Mouse (Mus musculus): ENCODE measurements at regions not wholly inside any gene's neighbourhood (a gene's known extent, or its start where the extent isn't known, plus 50 kb on each side); places are given as distances from the start of the nearest gene placed in this dataset.

DNA sequence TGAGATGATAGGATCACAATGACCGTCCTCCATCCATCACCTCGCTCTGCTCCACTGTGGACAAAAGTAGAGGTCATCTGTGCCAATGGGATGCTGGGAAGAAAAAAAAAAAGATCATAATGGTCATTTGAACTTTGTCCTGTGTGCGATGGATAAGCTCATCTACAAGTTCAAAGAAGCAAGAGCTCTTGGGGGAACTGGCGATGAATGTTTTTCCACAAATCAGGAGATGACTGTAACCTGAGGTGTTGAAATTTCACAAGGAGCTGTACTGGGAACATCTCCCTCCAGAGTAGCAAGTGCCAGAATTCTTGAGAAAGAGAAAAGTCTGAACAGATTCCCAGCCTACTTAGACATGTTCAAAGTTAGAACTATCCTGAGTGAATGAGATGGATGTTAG is 287.0 kb downstream of the Tns3 start:
- in situ Hi-C loops (cut with MboI, MseI): no loop called here

DNA sequence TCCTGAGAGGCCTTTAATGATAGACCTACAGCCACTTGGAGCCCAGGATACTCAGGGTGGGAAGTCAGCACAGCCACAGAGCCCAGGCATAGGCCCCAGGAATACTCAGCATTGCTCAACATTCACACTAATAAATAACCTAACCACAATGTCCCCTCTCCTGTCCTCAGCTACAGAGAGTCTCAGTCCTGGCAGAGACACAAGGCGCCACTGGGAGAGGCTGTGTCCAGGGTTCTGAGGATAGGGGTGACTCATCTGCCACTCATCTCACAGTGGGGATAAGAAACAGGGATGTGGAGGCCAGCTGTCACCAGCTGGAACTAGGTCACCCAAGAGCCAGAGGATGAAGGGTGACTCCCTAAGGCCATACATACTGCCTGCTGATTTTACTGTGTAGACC is 298.8 kb downstream of the Tns3 start:
- in situ Hi-C loops (cut with MboI, MseI): loop anchor here in 1 of 2 experiments (10.0 kb wide), 1 partner anchor 571 kb away; no protein-coding TSS in a partner anchor

DNA sequence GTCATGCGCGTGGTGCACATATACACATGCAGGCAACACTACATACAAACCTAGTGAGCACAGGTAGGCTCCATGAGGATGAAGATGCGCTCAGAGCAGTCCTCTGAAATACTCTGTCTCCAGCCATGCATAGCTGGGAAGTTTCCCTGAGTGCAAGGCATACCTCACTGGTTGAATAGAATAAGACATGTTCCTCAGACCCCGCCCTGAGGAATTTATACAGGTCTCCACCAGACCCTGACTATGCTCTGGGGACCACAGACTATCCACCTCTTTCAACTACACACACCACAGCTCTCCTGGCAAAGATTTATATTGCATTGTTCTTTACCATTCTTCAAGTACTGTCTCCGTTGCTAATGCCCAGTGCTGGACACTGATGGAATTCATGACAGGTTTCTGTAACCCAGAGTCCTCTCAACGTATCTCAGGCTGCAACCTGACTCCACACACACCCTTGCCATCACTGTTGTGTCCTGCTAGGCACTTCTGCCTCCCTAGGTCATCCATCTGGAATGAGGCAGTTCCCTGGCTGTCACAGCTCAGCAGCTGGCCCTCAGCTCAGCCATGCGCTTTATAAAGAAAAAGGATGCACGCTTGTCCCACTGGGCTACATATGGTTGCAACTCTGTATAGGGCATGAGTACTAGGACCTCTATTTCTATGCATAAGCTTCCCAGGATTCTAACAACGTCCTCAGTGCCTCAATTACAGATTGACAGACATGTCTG is 299.5 kb downstream of the Tns3 start:
- in situ Hi-C loops (cut with MboI, MseI): loop anchor here in 1 of 2 experiments (10.0 kb wide), 1 partner anchor 570 kb away; no protein-coding TSS in a partner anchor

DNA sequence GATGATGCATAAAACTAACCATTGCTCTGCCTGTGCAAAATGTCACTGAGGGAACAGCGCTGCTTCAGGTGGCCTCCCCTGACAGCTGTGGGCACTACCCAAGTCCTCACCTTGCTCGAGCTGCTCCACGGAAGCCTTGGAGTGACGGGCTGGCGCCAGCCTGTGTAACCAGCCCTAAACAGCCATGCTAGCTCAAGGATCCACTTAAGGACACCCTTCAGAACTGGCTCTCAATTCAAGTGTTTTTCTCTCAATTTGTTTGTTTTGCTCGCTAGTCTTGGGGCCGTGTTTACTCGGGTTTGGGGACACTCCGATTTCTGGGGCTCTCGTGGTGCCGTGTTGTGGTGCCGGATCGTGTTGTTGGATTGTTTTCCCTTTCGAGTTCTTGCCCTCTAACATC is 319.4 kb downstream of the Tns3 start:
- in situ Hi-C loops (cut with MboI, MseI): no loop called here

DNA sequence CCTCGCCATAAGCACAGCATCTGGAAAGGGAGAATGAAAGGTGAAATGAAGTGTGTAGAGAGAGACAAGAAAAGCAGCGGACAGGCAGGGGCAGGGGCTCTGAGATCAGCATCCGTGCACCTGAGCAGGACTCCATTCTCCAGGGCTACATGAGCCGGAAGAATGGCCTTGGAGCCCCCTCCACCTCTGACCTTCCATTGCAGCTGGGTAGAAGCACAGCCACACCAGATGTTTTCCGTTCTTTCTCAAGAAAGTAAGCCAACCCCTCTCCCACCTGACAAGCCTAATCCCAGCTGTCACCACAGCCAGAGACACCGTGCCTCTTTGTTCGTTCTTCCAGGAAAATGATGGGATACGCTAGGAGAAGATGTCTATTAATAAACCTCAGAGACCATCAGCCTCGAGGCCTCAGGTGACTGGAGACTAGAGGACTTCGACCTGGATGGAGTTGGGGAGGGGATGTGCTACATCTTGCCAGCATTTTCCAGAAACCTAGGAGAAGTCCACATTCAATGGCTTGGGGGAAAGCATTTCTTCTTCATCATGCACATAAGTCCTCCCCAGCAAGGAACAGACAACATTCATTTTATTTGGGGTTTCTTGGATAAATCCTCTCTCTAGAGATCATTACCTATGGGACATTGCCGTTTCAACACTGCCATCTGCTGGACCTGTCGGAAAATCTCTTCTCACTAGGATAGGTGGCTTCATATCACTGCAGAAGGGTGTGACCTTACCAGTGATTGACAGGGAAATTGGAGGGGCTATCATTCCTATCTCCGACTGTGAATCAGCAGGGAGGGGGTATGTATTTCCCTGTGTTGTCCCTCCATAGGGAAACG is 361.8 kb downstream of the Tns3 start:
- in situ Hi-C loops (cut with MboI, MseI): loop anchor here (10.0 kb wide), 3 partner anchors 1098 to 1752 kb away; no protein-coding TSS in a partner anchor

DNA sequence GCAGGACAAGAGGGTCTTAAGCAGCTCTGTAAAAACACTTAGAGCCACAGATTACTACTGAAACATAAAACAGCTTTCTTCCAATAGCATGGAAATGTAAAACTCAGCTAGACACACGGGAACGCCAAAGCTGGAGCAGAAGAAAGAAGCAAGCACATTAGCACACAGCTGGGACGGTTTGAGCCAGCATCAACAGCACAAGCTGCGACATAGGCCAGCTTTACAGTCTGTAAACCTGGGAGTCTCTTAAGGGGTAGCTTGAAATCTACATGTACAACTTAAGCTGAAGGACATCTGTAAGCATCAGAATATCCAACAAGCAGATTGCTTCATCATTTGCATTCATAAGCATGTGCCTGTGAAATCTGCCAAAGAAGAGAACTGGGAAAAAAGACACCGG is 366.9 kb downstream of the Tns3 start:
- in situ Hi-C loops (cut with MboI, MseI): loop anchor here in 1 of 2 experiments (5.0 kb wide), 1 partner anchor 90 kb away; no protein-coding TSS in a partner anchor

DNA sequence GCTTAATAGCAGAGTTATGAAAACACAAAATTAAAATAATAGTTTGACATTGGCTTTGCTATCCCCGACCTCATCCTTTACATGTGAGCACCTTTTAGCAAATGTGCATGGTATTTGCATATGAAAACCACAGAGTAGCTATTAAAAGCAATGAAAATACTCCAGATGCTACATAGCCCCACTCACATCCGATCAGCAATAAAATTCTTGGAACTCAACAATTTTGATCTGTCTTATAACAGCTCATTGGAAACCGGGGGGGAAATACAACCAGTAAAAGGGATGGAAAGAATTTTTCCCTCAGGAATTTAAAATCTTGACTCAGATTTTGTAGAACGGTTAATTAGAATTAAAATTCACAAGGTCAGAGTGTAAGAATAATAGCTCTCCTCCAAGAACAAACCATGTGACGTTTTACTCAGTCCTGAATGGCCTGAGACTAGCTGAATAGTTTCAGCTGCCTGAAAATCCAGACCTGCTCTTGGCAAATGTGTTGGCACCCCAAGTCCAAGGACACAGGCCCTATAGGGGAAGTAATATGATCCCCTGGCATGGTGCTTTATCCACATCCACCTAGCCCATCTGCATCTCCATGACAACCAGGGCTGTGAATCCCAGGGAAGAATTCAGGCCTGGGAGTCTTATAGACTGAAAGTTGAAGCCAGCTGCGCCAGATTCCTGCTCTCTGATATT is 370.9 kb downstream of the Tns3 start:
- in situ Hi-C loops (cut with MboI, MseI): no loop called here

DNA sequence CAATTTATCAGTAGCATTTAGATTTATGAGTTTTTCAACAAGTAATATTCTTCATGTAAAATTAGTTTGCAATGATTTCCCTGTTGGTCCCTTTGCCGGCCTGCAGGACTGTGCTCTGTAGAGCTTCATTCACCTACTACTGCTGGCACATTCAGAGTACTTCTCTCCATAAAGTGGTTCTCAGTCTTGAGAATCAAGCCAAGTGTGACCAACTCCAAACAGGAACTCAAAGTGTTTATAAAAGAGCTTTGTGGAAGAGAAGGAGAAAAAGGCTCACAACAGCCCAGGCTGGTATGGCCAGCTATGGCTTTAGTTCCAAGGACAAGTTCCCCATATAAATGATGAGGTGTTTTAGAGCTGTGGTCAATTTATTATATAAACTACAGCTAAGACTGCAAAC is 379.1 kb downstream of the Tns3 start:
- in situ Hi-C loops (cut with MboI, MseI): no loop called here

DNA sequence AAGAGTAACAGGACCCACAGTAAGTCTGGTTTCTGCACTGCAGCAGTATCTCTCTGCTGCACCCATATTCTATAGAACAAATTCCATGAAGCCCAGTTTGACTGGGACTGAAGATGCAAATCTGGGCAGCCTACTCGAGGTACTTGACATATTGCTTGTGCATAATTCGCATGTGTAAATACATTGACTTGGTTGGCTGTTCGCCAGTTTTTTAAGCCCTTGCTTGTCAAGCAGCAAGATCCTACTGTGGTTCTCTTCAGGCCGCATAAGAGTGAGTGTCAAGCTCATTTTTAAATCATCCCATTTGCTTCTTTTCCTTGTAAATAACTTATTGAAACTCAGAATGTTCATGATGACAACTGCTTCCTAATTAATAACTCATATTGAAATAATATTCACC is 389.1 kb downstream of the Tns3 start:
- in situ Hi-C loops (cut with MboI, MseI): no loop called here

DNA sequence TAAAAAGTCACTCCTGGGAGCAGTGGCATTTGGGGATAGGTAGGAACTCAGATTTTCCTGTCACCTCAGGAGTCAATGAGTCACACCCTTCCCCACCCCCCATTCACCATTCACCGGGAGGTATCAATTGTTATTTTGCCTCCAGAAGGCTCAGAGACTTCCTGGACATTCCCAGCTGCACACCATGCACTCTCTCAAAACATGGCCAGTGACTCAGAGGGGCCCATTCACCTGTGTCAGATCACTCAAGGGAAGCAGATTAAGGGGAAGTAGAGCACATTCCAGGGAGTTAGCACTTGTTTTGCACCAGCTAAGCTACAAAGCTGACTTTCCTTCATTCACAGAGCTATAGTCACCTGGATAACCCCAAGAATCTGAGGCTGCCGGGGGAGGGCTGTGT is 395.2 kb downstream of the Tns3 start:
- in situ Hi-C loops (cut with MboI, MseI): no loop called here

DNA sequence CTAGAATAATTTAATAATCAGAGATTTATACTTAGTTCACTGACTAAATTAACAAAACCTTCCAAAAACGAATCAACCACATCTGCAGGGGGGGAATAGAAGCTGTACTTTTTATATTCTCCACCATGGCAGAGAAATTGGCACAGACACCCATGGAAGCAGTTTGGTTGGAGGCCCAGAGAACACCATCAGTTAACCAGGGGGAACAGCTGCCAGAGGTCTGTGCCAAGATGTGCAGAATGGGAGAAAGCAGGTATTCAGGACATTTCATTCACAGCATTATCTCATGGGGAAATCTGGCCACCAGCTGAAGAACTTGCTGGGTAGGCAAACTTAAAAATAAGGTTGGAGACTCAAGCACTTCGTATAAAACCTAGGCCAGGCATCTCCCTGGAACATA is 410.3 kb downstream of the Tns3 start:
- in situ Hi-C loops (cut with MboI, MseI): no loop called here

DNA sequence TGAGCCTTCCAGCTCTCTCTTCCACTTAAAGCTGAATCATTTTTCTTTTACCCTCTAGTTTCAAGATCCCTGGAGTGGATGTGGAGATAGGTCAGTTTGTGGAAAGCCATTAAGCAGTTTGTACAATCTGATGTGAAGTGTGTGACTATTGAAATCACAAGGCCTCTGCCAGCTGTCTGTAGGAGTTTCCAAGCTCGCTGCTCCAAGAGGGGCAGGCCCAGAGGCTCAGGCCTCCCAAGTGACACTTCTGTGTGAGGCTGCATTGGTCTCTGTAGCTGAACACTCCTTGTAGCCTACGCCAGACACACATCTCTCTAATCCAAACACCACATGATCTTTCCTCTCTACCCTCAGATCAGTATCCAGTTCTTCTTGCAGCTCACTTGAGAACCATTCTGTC is 413.0 kb downstream of the Tns3 start:
- in situ Hi-C loops (cut with MboI, MseI): no loop called here

DNA sequence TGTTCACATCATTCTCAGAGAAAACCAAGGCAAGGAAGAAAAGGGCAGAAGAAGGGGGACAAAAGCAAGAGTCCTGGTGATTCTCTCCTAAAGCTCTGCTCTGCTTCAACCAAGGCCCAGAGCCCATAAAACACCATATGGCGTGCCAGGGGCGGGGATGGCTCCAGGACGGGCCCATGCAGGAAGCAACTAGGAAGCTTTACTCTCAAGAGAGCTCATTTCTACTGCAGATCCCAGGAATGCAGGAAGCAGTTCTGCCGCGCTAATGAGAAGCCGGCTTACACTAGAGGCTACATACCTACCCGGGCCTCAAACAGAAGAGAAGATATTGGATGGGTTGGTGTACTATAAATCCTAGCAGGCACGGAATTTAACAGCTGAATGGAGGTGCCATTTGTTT is 414.9 kb downstream of the Tns3 start:
- in situ Hi-C loops (cut with MboI, MseI): loop anchor here in 1 of 2 experiments (25.0 kb wide), 1 partner anchor 1037 kb away; the partner anchor contains the start of gene Igfbp3

DNA sequence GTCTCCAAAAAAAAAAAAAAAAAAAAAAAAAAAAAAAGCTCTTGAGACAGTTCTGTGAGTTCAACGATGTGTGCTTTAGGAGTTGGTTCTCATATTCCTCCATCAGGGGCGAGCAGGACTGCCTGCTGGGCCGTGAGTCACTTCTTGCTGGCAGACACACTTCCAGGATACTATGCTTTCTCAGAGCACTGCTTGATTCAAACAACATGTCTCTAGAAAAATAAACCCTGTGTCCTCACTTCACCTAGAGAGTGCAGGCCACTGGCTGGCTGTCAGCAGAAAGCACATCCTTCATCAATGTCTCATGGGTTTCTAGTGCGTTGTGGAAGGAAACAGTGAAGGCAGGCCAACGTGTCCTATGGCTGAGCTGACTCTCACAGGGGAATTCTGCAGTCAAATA is 416.8 kb downstream of the Tns3 start:
- in situ Hi-C loops (cut with MboI, MseI): loop anchor here in 1 of 2 experiments (25.0 kb wide), 1 partner anchor 1035 kb away; the partner anchor contains the start of gene Igfbp3

DNA sequence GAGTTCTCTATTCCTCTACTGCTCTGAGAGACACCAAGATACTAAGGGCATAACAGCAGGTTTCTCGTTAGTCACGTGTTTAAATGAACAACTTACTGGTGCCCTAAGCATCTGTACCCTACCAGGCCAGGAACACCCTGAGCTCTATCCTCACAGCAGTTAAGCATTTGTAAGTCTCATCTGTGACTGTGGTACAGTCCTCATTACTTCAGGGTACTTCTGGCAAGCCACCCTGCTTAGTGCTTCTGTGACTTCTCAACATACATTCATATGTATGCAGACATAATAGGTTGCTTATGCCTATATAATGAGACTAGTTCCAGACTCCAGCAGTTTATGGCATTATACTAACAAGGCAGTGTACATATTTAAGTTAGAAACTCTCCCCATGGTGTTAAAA is 417.3 kb downstream of the Tns3 start:
- in situ Hi-C loops (cut with MboI, MseI): loop anchor here in 1 of 2 experiments (25.0 kb wide), 1 partner anchor 1035 kb away; the partner anchor contains the start of gene Igfbp3

DNA sequence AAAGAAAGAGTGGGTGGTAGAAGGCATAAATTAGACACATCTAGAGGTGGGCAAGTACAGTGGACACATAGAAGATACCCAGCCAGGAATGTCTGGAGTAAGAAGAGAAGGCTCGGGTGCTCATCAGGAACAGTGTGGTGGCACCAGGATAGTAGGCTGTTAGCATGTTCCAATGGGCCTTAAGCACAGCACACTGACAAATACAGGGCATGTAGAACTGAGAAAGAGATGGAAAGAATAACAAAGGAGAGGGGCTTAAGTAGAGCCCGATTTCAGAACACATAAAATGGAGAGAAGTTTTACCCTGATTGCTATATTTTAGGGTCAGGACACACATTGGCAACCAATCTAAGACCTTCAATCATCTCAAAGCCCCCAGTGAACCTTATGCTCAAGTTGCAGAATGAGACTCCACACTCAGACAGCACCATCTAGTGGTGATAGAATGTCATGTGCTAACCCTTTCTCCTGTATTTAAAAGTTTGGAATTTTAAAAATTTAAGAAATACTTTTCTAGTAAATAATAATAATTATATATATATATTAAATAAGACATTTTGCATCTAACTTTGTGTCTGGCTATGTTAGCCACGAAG is 418.8 kb downstream of the Tns3 start:
- in situ Hi-C loops (cut with MboI, MseI): loop anchor here in 1 of 2 experiments (25.0 kb wide), 1 partner anchor 1033 kb away; the partner anchor contains the start of gene Igfbp3

DNA sequence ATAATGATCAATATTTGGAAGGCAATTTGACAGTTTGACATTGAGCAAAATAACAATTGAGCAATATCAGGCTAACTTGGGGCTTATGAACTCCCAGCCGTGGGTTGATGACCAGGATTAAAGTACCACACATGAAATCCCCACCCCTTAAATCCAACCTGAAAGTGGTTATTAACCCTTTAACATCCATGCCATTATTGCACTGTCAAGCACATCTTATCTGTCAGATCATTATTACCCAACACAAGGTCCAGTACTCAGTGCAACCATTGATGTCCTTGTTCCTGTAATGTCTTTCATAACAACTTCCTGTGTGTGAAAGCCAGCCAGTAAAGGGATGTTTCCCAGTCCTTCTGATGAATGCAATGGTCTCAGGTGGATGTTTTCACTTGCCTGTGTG is 425.8 kb downstream of the Tns3 start:
- in situ Hi-C loops (cut with MboI, MseI): loop anchor here in 1 of 2 experiments (25.0 kb wide), 1 partner anchor 1026 kb away; the partner anchor contains the start of gene Igfbp3

DNA sequence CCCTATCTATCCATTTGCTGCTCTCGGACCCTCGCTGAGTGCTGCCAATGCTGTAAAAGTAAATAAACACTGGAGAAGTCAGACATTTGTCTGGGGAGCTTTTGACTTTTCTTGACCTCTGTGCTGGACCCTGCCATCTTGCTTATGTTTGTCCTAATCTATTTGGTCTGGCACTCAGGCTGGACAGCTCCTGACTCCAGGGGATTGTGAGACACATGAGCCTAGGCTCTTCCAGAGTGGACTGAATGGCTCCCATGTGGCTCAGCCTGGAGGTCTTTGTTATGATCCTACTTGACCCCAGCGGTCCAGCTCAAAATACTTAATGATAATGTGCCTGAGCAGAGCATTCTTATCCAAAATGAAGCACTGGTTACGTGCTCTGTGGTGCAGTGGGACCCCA is 426.8 kb downstream of the Tns3 start:
- in situ Hi-C loops (cut with MboI, MseI): loop anchor here in 1 of 2 experiments (25.0 kb wide), 1 partner anchor 1025 kb away; the partner anchor contains the start of gene Igfbp3

DNA sequence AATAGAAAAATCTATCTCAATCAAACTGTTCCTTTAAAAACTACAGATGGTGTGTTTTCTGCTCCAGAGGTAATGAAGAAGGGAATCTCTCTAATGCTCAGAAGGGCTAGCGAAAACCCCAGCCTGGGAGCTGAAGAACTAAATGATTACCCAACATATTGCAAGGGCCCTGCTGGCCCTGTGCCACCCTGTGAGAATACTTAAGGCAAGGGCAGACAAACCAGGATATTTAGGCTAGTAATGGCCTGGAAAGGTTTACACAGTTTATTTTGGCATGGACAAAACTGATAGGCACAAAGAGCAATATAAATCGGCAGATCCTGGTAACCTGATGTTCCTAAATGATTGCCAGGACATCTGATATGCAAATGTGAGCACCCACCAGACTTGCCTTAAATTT is 428.3 kb downstream of the Tns3 start:
- in situ Hi-C loops (cut with MboI, MseI): loop anchor here in 1 of 2 experiments (25.0 kb wide), 1 partner anchor 1024 kb away; the partner anchor contains the start of gene Igfbp3

DNA sequence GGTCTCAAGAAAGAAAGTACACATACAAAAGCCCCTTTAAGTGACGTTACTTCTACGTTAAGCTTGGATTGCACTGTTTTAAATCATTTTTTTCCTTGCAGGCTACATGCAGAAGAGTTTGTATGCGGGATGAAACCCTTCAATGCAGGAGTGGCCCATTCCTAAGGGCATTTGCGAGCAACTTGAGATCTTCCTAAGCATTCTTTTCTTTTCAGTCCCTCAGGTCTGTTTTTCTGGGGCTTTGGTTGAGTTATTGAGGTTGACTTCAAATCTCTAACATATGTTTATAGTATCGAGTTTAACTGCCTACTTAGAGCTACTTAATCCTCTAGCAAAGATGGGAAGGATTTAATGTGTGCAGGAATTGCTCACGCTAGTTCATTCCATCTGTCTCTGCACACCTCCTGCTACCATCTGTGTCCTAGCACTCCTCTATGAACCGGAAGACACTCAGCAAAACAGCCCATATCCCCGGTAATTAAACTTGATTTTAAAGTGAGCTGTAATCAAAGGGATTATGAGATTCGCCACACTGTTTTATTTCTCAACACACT is 431.6 kb downstream of the Tns3 start:
- in situ Hi-C loops (cut with MboI, MseI): loop anchor here in 1 of 2 experiments (25.0 kb wide), 1 partner anchor 1020 kb away; the partner anchor contains the start of gene Igfbp3

Measured in T-helper 17 cell (primary cell).